Mouse (Mus musculus): ENCODE data around the gene Mogat2.

Gene Mogat2

GRCm38 (mm10) chr7:99199451-99200175 lies 38.8 kb downstream of the Mogat2 start:
- no peak for DNase-seq (ENCODE audit: extremely low read depth, low read depth, low spot score)

DNA sequence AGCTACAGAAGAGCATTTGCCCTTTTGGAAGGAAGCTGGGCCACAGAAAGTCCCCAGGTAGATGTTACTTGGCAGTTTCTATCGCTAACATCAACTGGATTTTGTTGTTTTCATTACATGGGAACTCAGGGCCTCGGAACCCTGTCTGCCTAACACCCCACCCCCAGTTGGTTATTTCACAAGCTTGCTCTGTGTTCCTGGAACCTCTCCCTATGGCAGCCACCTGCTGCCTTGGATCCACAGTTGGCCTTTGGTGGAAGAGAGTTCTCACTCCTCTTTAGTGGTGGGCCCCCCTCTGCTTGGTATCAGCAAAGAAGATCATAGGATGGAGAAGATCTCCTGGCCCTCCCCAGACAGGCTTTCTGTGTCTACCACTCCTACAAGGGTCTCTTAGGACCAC lies 39.6 kb downstream of the Mogat2 start:
- no peak for DNase-seq (ENCODE audit: extremely low read depth, low read depth, low spot score)

GRCm38 (mm10) chr7:99194511-99194910 lies 43.9 kb downstream of the Mogat2 start:
- no peak for DNase-seq (ENCODE audit: extremely low read depth, low read depth, low spot score)

DNA sequence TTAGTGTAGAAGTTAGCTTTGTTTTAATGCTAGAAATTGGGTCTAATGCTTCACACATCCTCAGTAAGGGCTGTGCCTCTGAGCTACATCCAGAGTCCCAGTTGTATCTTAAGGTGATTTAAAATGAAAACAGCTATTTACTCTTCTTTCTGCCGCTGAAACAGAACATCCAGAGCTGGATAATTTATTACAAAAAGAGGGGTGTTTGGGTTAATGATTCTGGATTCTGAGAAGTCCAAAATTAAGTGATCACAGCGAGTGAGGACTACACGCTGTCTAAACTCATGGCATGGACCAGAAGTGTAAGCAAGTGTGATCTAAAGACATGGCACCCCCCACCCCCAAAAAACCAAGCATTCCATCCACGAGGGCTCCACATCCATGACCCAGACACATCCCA lies 44.5 kb downstream of the Mogat2 start:
- no peak for DNase-seq (ENCODE audit: extremely low read depth, low read depth, low spot score)

DNA sequence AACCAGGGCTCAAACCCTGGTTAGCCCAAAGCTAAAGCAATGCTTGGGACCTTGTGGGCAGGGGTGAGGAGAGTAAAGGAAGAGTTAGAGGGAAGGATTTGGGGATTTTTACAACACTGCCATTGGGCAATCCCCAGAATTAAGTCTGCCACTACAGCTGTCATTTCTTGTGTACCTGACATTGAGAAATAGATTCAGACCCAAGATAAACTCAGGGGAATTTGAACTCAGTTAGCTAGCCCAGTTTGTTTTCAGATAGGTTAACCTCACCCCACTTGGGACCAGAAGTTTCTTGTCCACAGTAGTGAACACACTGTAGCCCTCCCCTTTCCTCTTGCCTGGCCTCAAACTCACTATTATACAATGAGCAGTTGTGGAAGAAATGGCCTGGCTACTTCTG lies 47.0 kb downstream of the Mogat2 start:
- peak; percentile 70 for DNase-seq (ENCODE audit: extremely low read depth, low read depth, low spot score)

GRCm38 (mm10) chr7:99189885-99190284 lies 48.5 kb downstream of the Mogat2 start:
- DNase-seq (ENCODE audit: extremely low read depth, low read depth, low spot score) = no peak

DNA sequence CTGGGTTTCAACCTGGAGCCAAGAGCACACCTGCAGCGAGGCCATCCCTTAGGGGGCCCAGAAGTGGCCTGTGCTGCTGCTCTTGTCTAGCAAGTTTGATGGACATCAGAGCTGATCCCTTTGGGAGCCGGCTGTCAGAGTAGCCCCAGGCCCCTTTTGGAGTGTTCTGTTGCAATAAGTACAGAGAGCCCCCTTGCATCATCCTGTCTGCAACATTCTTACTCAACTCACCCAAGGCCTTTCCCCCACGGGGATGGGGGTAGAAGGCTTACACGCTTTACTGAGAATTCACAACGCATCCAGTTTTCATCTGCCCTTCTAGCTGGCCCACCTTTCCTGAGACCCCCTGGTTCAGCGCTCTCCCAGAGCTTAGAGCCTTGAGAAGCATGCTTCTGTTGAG lies 49.8 kb downstream of the Mogat2 start:
- DNase-seq (ENCODE audit: extremely low read depth, low read depth, low spot score) = peak; percentile 65

- no peak for DNase-seq (ENCODE audit: extremely low read depth, low read depth, low spot score)
Measured at GRCm38 (mm10) chr7:99187451-99187850, 51.0 kb downstream of the Mogat2 start.

- no peak for DNase-seq (ENCODE audit: extremely low read depth, low read depth, low spot score)
Measured at GRCm38 (mm10) chr7:99185405-99185804, 53.0 kb downstream of the Mogat2 start.

DNA sequence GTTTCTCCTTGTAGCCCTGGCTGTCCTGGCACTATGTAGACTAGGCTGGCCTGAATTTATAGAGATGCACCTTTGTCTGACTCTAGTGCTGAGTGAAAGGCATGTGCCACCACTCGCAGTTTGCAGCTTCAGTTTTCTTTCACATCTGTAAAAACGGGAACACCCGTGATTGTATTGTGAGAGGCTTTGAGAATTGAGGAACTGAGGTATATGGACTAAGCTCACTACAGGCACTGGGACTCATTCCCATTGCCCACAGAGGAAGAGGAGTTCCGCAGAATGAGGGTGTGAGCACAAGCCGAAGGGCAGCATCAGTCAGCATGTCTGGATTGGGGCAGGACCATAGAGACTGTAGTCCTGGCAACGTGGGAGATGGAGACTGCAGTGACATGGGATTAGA lies 54.7 kb downstream of the Mogat2 start:
- no peak for DNase-seq (ENCODE audit: extremely low read depth, low read depth, low spot score)

DNA sequence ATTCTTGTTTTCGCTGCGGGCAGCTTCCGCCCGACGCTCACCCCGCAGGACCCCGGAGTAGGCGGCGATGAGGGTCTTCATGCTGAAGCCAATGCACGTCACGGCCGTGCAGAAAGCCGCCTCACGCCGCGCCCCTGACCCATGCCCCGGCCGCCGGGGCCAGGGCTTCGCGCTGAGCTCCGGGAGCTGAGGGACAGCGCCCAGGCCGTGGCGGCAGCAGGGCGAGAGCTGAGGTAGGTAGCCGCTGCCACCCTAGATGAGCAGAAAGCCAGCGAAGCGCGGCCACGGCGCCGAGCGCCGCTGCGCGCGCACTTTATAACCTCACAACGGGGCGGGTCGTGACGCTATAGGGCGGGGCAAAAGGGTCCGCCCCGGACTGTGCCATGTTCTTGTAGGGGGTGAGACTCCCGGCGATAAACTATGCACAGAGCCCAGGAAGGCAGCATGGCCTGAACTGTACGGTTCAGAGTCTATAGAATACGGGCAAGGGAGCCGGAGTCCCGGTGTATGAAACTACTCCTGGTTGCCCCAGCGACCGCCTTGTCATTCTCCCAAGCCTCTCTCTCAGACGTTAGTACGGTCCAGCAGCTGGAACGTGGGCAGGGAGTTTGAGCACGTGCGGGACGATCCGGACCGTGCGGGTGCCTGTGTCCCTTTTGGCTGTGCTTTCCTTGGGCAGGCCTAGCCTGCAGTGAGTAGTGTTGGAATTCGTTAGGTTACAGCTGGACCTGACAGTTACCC lies 55.8 kb downstream of the Mogat2 start, which contains the start of gene Dgat2:
TSS of gene Dgat2 (minus strand) at position 288 of the 741 bp plus-strand sequence.
- no peak for DNase-seq (ENCODE audit: extremely low read depth, low read depth, low spot score)

DNA sequence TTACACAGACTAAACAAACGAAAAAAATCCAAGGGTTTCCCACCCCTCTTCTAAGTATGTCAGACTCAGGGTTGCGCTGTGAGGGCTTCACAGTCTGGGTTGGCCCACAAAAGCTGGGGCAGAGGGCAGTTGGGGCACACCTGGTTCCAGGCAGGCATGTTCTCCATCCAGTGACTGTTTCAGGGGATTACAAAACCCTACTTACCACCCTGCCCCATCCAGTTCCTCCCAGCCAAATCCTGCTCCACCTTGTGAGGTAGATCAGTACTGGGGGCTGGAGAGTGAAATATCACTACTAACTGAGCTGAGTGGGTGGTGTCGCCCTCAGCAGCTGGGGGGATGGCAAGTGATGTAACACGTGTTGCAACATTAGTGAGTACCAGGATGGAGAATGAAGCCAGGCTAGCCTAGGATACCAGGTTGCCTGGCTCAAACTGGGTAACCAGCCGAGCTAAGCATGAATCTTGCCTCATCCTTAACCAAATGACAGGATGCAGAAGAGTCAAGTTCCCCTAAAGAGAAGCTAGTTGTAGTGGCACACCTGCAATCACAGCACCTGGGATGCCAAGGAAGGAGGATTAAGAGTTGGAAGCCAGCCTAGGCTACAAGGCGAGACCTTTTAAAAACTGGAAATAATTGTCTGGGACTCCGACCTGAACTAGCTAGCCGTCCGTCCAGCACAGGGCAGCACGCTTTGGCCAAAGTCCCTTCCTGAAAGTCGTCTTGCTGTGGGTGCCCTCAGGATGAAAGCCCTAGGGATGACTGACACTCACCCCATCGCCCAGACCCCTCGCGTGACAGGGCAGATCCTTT lies 56.6 kb downstream of the Mogat2 start:
- DNase-seq (ENCODE audit: extremely low read depth, low read depth, low spot score) = no peak

- DNase-seq (ENCODE audit: extremely low read depth, low read depth, low spot score) = no peak
Measured at GRCm38 (mm10) chr7:99180162-99180561, 58.3 kb downstream of the Mogat2 start.

- no peak for DNase-seq (ENCODE audit: extremely low read depth, low read depth, low spot score)
Measured at GRCm38 (mm10) chr7:99179271-99179670, 59.1 kb downstream of the Mogat2 start.

DNA sequence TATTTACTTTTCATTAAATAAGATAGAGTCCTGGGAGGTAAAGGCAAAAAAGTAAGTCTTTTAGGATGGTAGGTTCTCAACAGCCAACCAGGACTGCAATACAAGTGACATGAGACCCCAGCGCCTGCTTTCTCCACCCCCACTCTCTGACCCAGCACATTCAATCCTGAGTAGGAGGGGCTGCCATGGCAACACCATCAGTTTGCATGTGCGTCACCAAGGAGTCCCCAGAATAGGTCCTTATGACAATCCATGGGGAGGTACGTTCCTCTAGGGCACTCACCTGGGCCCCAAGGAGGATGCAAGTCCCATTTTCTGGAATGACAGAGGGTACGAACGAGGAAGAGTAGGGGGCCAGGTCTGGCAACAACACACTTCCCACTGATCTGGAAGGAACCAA lies 61.0 kb downstream of the Mogat2 start:
- no peak for DNase-seq (ENCODE audit: extremely low read depth, low read depth, low spot score)

DNA sequence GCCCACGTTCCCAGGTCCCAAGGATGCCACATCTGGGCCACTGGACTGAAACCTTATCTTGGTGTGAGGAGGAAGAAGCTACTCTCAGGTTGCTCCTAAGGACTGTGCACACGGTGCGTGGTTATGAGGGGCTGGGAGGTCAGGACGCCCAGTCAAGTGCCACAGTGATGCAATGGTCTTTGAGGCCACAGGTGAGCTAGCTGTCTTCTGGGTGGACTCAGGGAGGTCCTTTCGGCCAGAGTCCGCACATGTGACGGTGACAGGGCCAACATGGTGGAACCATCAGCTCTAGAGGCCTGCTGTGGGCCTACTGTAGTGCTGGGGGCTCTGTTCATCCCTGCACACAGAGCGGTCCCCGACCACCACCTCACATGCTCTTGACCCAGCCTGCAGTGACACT lies 62.8 kb downstream of the Mogat2 start:
- DNase-seq (ENCODE audit: extremely low read depth, low read depth, low spot score) = no peak

DNA sequence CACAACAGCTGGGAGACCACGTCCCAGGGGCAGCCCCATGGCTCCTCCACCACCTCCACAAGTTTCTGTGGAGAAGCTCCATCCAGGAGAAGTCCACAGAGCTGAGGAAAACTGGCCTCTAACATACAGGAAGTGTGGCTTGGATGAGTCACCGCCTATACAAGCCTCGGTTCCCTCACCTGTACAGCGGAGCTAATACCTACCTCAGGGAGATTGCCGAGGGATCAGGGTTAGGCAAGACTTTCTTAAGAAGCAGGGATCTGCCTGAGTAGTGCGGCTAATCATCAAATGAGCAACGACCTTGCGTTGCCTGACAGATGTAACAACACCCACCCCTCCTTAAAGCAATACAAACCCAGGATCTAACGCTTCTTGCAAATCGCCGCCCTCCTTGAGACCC lies 63.3 kb downstream of the Mogat2 start:
- DNase-seq (ENCODE audit: extremely low read depth, low read depth, low spot score) = peak; percentile 90

- no peak for DNase-seq (ENCODE audit: extremely low read depth, low read depth, low spot score)
Measured at GRCm38 (mm10) chr7:99174006-99174405, 64.4 kb downstream of the Mogat2 start.

GRCm38 (mm10) chr7:99172898-99173297 lies 65.5 kb downstream of the Mogat2 start:
- DNase-seq (ENCODE audit: extremely low read depth, low read depth, low spot score) = no peak

DNA sequence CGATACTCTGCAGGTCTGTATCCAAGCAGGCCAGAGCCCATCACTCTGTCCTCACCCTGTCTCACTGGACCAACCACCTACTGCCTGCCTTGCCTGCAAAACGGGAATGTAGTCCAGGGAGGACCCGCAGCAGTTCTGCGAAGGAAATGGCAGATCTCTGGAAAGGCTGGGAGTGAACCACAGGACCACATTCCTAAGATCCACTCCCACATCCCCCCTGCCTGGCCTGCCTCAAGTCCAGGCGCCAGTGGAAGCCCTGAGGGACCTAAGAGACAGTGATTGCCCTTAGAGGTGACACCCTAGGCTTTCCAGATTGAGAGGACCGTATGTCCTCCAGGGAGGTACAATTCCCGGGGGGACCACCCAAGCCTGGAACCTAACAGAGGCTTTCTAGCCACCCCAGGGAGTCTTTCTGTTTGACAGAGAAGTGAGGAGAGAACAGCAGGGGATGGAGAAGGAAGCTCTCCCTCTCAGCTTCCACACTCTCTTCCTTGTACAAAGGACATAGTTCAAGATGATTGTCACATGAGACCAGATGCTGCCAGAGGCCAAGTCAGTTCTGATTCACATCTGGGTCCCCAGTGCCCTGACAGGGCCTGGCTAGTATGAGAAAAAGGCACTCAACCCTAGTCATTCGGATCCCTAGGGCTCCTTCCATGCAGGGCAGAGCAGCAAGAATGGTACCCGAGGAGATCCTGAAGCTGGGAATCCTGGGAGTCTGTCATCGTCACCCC lies 66.5 kb downstream of the Mogat2 start:
- DNase-seq (ENCODE audit: extremely low read depth, low read depth, low spot score) = no peak

DNA sequence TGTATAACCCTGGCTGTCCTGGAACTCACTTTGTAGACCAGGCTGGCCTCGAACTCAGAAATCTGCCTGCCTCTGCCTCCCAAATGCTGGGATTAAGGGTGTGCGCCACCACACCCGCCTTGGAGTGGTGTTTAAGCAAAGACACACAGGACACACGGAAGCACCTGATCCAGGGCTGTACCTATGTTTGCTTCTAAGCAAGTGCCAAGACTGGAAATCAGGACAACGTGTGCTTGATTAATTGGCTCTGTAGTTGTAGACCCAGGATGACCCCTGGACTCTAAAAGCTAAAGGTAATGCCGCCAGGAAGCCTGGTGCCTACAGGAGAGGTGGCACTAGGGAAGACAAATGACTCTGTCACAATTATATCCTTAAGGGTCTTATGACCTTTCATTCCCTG lies 67.9 kb downstream of the Mogat2 start:
- no peak for DNase-seq (ENCODE audit: extremely low read depth, low read depth, low spot score)

Data from fat pad, adult 2 months (tissue).